Mouse (Mus musculus): ENCODE results near the gene Ptges3l.
A peak's percentile ranks its signal among the peaks of the same experiment; 100 is the strongest.

DNA sequence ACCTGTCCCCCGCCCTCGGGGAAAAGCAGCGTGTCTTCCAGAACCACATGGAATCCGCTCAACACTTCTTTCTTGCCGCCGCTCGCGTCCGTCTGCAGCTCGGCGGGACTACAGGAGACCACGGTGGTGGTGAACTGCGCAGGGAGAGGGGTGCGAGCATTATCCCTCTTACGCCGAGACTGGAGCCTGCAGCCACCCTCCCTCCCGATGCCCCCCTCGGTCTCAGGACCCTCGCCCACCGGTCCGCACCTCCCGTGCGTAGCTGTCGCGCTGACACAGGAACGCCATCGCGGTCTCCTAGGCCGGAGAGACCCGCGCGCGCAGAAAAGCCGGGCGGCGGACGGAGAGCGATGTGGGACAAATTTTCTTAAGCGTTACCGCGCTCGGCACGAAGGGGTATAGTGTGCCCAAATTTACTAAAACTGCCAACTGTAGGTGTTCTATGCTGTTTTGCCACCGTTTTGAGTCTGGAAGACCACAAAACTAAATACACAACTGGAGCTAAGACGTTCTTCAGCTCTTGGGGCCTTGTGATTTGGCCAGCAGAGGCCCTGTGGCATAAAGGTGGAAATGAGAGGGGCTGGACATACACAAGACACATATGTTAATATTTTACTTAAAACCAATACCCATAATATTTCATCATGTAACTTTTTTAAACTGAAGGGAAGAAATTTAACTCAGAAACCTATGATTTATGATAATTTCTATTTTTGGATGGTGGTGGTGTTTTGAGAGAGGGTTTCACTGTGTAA is 7.9 kb downstream of the Ptges3l start, which contains the start of gene Aarsd1:
- no peak for TF ChIP-seq CTCF (IDR thresholded peaks at IDR 0.05; ENCODE audit: insufficient read depth, low read length)
- 0 out of 2 replicates have a peak, but pooled peaks have one; percentile 58 for TF ChIP-seq POLR2A (IDR thresholded peaks at IDR 0.05; ENCODE audit: borderline replicate concordance, extremely low read depth, low read depth, low read length)

Data from lung, adult 2 months (tissue).